Mouse (Mus musculus): Measurements from ENCODE around the gene Wdr62.

The Wdr62 gene

GRCm38 (mm10) chr7:30279951-30280669 lies at the start of gene Wdr62, which contains the start of gene Thap8:
TSS of gene Wdr62 (minus strand) at chr7:30280419.
TSS of gene Thap8 (plus strand) at chr7:30280094.
- in situ Hi-C loops (cut with MboI, MseI), result no loop called here

- in situ Hi-C loops (cut with MboI, MseI), result no loop called here
Observed at GRCm38 (mm10) chr7:30328379-30328778, 48.2 kb upstream of the Wdr62 start.

- in situ Hi-C loops (cut with MboI, MseI), result no loop called here
Observed at GRCm38 (mm10) chr7:30327140-30327539, 46.9 kb upstream of the Wdr62 start.

- in situ Hi-C loops (cut with MboI, MseI), result no loop called here
Observed at GRCm38 (mm10) chr7:30326427-30326826, 46.2 kb upstream of the Wdr62 start.

GRCm38 (mm10) chr7:30325364-30325763 lies 45.1 kb upstream of the Wdr62 start:
- in situ Hi-C loops (cut with MboI, MseI), result no loop called here

GRCm38 (mm10) chr7:30324300-30324944 lies 44.2 kb upstream of the Wdr62 start:
- in situ Hi-C loops (cut with MboI, MseI), result no loop called here

- in situ Hi-C loops (cut with MboI, MseI), result no loop called here
Observed at GRCm38 (mm10) chr7:30323795-30324194, 43.6 kb upstream of the Wdr62 start, which contains the start of gene Sdhaf1. TSS of gene Sdhaf1 (minus strand) at chr7:30323895.

- in situ Hi-C loops (cut with MboI, MseI), result no loop called here
Observed at GRCm38 (mm10) chr7:30322865-30323264, 42.6 kb upstream of the Wdr62 start.

- in situ Hi-C loops (cut with MboI, MseI), result no loop called here
Observed at GRCm38 (mm10) chr7:30322285-30322667, 42.1 kb upstream of the Wdr62 start.

- in situ Hi-C loops (cut with MboI, MseI), result no loop called here
Observed at GRCm38 (mm10) chr7:30321539-30322284, 41.5 kb upstream of the Wdr62 start, which contains the start of gene E130208F15Rik. TSS of gene E130208F15Rik (plus strand) at chr7:30321740.

GRCm38 (mm10) chr7:30320946-30321345 lies 40.7 kb upstream of the Wdr62 start:
- in situ Hi-C loops (cut with MboI, MseI), result no loop called here

- in situ Hi-C loops (cut with MboI, MseI), result no loop called here
Observed at GRCm38 (mm10) chr7:30318142-30318541, 37.9 kb upstream of the Wdr62 start.

GRCm38 (mm10) chr7:30315559-30316529 lies 35.6 kb upstream of the Wdr62 start:
- in situ Hi-C loops (cut with MboI, MseI), result no loop called here

GRCm38 (mm10) chr7:30314721-30315155 lies 34.5 kb upstream of the Wdr62 start, which contains the start of gene Syne4:
TSS of gene Syne4 (plus strand) at chr7:30314807.
- in situ Hi-C loops (cut with MboI, MseI), result no loop called here

GRCm38 (mm10) chr7:30313666-30314320 lies 33.6 kb upstream of the Wdr62 start:
- in situ Hi-C loops (cut with MboI, MseI), result no loop called here

- in situ Hi-C loops (cut with MboI, MseI), result no loop called here
Observed at GRCm38 (mm10) chr7:30310136-30310535, 29.9 kb upstream of the Wdr62 start.

- in situ Hi-C loops (cut with MboI, MseI), result no loop called here
Observed at GRCm38 (mm10) chr7:30309395-30310129, 29.3 kb upstream of the Wdr62 start.

- in situ Hi-C loops (cut with MboI, MseI), result no loop called here
Observed at GRCm38 (mm10) chr7:30308076-30309005, 28.1 kb upstream of the Wdr62 start, which contains the start of gene Alkbh6. TSS of gene Alkbh6 (plus strand) at chr7:30308717.

All from T-helper 1 cell (primary cell).